Mouse (Mus musculus) heart, adult 8-10 months (tissue): ENCODE data around the gene Col25a1. TPM values are rescaled to one million over a fixed set of nuclear protein-coding genes. Genes with fewer than 3 reads are reported as not detected.

Experiments
- DNase-seq: peaks from one replicate; pipeline ENCODE4 v3.0.0; 2022; ENCODE audit warnings: low spot score
- total RNA-seq, 4 experiments: library from RNA; stranded (reverse); gene quantifications; 2 replicates each; pipeline ENCODE4 v1.2.4; 2022

Col25a1 gene
- total RNA-seq, 4 experiments from 2014 or later, result 0.20 to 0.34 (median 0.23) TPM

GRCm38 (mm10) chr3:130568331-130569095, 437.2 kb downstream of the Col25a1 start:
- DNase-seq, result no peak

DNA sequence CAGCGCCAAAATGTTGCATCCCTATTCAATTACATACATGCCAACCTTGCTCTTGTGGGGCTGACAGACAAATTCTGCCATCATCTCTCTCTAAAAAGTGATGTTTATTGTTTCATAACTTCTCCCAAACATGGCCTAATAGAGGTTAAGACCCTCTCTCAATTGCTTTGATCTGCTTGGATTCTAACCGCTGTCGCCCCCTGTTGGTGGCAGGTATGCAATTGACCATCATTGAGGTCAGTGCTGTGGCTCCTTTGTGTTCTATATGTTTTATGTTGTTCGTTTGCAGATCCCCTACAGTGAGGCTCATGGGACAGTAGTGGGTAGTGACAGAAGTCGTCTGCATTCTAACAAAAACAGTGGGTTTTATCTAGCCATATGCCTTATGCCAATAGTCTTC, 441.9 kb downstream of the Col25a1 start:
- no peak for DNase-seq

GRCm38 (mm10) chr3:130574652-130575051, 443.4 kb downstream of the Col25a1 start:
- DNase-seq, result peak; percentile 27

DNA sequence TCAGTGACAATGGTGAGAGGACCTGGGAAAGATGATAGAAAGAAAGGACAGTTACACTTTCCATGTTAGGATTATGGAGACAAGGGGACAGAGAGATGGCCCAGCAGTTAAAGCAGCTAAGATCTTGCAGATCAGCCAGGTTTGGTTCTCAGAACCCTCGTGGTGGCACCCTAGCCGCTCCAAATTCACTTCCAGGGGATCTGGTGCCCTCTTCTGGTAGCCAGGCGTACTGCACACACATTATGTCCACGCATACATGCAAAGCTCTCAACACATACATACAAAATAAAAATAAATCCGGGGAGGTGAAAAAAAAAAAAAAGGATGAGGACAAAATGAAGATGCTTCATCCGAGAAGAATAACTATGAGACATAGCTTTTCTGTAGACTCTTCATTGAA, 445.4 kb downstream of the Col25a1 start:
- DNase-seq, result no peak

GRCm38 (mm10) chr3:130579501-130579900, 448.2 kb downstream of the Col25a1 start:
- DNase-seq, result no peak

DNA sequence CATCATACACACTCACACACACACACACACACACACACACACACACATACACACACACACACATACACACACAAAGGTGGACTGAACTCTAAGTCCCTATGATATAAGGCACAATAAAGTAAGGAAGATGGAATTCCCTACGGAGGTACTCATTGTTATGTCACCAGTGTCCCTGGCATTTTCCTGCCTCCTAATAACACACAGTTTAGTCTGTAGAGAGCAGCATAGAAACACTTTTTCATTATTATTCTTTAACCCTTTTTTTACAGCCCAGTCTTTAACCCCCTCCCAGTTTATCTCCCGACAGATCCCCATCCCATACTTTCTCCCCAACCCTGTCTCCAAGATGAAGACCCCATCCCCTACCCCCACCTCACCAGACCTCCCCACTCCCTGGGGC, 450.3 kb downstream of the Col25a1 start:
- no peak for DNase-seq

GRCm38 (mm10) chr3:130582903-130583664, 451.8 kb downstream of the Col25a1 start:
- no peak for DNase-seq

DNA sequence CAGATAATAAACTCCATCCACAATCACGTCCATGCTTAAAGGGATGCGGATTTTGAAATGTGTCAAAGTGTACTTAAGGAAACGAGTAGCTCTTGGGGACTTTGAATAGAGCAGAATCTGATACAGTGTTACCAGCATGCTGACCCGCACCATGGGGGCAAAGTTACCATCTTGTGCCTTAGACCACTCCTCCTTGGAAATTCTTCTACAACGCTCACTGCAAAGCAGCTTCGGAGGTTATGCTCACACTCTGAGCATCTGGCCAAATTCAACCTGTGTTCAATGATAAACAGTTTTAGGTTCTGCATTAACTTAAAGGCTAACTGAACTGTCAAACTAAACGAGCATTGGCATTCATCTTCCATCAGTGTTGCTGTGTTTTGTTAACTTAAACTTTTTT, 452.7 kb downstream of the Col25a1 start:
- DNase-seq, result no peak

- DNase-seq, result no peak
Measured at GRCm38 (mm10) chr3:130595050-130595449, 463.7 kb downstream of the Col25a1 start.

DNA sequence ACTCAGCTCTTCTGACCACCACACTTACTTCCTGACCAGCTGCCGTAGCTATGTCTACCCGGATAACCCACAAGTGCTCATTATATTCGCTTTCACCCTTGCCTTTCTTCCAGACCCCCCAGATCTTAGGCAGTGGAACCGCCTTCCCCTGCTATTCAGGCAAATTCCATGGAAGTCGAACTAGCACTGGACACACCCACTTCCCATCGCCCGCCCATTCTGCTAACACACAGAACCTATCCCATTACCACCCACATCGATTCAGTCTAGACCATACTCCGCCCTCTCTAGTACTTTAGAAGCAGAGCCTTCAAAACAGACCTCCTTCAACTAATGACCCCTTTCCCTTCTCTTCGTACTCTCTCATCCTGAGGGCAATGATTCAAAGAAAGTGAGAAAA, 470.2 kb downstream of the Col25a1 start:
- no peak for DNase-seq

DNA sequence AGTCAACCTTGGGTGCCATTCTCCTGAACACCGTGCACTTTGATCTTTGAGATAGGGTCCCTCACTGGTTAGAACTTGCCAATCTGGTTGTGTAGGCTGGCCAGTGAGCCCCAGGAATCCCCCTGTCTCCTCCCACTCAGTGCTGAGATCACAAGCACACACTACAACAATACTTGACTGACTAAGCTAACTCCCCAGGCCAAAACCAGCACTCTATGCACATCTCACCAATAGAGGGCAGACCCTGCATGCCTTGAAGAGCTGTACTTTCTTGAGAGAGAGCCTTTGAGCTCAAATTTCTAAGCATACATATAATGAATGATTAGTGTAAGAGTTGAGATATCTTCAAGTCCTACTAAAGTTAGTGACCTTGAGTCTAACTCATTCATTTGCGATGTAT, 476.6 kb downstream of the Col25a1 start:
- no peak for DNase-seq

- no peak for DNase-seq
Measured at GRCm38 (mm10) chr3:130614444-130614843, 483.1 kb downstream of the Col25a1 start.

DNA sequence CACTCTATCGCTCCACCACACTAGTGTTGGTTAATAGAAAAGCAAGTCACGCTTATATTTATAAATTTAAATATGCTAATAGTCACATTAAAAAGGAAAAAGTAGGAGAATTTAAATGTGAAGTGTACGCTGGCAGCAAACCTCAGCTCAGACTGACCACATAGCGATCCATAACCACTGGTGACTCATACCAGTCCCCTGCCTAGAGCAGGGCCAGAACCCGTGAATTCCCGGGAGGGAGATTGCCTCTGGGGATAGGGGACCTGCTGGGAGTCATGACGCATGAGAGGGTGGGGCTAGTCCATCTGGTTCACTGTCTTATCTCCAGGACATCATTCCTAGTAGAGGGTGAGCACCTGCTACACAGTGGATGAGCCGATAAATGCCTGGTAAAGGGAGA, 484.3 kb downstream of the Col25a1 start:
- no peak for DNase-seq

DNA sequence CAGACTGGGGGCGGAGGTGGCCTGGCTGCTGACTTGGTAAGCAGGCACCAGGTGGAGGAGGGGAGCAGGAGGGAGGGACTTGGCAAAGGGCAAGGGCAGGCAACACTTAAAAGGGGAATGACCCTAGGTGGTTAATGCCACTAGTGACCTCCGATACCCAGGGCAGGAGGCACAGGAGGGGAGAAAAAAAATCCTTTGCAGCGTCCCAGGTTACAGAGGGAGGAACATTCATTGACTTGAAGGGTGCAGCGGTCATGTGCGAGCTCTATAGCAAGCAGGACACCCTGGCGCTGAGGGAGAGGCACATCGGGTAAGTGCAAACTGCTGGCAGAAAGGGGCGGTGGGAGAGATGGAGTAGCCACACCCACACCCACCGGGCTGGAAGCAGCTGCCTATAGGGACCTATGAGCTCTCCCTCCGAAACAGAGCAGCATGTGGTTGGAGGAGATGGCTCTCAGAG, 486.2 kb downstream of the Col25a1 start, which contains the start of gene Etnppl:
Gene Etnppl, plus strand, starts transcription at position 10 of the 460 bp plus-strand sequence.
- DNase-seq, result no peak

- DNase-seq, result no peak
Measured at GRCm38 (mm10) chr3:130620517-130621146, 489.3 kb downstream of the Col25a1 start.

DNA sequence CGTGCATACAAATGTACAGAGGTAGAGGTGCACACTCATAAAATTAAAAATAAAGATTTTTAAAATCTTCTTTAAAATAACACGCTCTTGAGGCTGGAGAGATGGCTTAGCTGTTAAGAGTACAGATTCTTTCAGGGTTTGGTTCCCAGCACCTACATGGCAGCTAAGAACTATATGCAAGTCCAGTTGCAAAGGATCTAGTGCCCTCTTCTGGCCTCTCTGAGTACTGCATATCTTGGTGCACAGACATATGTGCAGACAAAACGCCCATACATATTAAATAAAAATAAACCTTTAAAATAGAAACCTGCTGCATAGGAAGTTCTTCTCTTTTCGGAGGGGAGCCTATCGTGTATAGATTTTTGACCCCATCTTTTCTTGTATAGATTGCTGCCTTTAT, 497.1 kb downstream of the Col25a1 start:
- DNase-seq, result no peak

GRCm38 (mm10) chr3:130633859-130634258, 502.6 kb downstream of the Col25a1 start:
- peak; percentile 8 for DNase-seq

GRCm38 (mm10) chr3:130646110-130646810, 515.0 kb downstream of the Col25a1 start:
- DNase-seq, result no peak
